Mouse (Mus musculus): ENCODE results near the gene Wnk2.
"Not testable (repeated sequence)": the region's sequence is repeated elsewhere in the genome, so short reads cannot be mapped to it uniquely, and the experiment has no call there.

Wnk2 gene

GRCm38 (mm10) chr13:49087420-49087819, 60.4 kb downstream of the Wnk2 start:
- peak; percentile 64 to 69 for DNase-seq

- DNase-seq, result no peak
Measured at GRCm38 (mm10) chr13:49086431-49086830, 61.4 kb downstream of the Wnk2 start.

- DNase-seq, result peak; percentile 54 to 74
Measured at GRCm38 (mm10) chr13:49085211-49085610, 62.6 kb downstream of the Wnk2 start.

GRCm38 (mm10) chr13:49084781-49085180, 63.0 kb downstream of the Wnk2 start:
- DNase-seq, result no peak

DNA sequence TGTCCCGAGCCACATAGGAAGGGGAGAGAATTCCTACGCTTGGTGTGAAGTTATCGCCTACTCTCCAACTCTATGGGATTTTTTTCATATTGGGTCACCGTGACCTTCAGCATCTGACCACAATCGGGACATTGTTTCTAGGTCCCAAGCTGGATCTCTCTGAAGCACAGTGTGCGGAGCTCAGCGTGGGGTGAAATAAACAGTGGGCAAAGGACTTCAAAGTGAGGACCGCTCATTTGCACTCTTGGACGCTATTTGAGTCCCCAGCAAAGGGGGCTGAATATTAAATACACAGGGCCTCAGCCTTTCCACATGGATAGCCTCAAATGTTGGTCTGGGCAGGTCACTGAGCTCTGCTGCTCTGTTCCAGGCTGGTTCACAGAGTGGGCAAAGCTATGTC, 63.9 kb downstream of the Wnk2 start:
- DNase-seq, result no peak

DNA sequence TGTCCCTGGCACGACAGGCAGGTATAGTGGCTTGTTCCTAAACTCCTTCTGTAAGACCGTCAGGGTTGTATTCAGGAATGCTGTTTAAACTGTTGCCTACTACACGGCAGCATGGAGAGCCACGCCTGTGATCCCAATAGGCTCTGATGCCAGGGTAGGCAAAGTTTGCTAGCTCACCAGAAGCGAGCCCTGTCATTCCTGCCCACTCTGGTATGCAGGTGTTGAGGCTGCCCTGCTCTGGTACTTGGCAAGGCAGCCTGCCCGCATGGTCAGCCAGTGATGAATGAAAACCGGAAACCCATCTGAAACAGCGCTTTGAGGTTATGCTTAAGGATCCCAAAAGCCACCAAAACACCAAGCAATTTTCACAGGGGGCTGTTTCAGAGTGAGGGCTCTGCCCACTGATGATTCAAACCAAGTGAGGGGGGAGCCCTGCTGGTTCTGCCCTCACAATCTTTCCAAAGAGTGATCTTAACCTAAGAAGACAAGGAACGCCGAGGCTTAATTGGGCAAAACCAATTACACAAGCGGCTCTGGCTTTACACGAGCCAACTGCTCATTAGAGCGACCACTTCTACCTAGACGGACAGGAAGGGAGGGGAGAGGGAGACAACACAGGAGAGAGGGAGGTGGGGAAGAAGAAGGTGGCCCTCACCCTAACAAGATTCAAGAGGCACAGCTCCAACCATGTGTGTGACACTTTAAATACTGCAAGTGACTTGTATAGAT, 65.5 kb downstream of the Wnk2 start:
- no peak for DNase-seq

DNA sequence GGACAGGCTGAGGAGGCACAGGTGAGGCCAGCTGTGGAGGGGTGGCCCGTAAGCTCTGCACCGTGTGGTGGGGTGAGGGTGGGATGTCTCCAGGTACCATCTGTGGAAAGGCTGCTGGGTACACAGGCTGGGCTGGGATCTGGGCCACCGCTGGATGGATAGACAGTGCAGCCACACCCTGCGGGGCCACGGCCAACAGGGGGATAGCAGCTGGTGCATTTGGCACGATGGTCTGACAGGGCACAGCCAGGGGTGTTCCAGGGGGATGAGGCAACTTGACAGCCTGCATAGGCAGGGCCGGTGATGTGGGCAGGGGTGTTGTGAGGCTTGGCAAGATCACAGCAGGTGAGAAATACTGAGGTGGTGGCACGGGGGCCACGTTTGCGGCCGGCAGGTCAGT, 71.6 kb downstream of the Wnk2 start:
- no peak for DNase-seq

DNA sequence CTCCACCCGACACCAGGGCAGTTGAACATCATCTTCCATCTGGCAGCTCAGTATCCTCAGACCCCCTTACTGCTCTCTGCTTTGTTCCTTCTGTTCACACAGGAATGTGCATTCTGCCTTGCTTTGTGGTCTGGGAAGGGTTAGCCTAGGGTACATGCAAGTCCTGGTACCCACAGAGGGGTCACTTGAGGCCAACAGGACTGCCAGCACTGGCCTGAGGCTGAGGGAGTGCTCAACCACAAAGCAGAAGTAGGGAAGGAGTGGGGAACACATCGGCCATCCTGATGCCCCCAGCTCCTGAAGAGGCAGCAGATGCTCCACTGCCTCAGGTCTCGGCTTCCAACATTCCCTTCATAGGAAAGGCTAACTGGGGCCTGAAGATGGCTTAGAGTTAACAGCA, 72.4 kb downstream of the Wnk2 start:
- no peak for DNase-seq

GRCm38 (mm10) chr13:49073295-49073694, 74.5 kb downstream of the Wnk2 start:
- DNase-seq, result no peak

DNA sequence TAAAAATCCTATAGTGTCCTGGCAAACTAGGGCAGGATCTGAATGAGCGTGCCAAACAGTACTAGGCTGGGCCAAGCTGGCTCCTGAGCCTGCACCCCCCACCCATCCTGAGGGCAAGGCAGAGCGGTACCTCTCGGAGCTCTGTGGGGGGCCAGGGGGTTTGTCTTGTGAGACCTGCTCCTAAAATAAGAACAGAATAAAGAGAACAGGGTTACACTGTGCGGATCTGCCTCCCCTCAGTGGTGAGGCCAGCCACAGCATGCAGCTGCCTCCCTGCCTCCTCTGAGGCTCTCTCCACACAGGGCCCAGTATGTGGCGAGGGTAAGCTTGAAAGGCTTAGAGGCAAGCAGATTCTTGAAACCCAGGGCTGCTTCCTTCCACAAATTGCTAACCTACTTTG, 76.0 kb downstream of the Wnk2 start:
- DNase-seq, result peak in 1 of 2 experiments; percentile 45

DNA sequence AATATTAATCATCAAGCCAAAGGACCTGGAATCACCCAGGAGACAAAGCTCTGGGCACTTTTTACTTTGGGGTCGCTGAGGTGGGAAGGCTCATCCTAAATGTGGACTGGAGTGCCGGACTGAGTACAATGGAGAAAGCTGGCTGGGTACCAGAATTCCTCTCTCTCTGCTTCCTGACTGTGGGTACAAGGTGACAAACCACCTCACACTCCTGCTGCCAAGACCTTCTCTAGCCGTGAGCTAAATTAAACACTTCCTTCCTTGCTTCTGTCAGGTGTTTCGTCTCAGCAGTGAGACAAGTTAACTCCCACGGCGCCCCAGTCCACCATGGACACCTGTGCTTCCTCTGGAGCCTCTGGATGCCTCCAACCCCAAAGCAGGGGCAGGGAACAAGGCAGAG, 77.8 kb downstream of the Wnk2 start:
- DNase-seq, result no peak

DNA sequence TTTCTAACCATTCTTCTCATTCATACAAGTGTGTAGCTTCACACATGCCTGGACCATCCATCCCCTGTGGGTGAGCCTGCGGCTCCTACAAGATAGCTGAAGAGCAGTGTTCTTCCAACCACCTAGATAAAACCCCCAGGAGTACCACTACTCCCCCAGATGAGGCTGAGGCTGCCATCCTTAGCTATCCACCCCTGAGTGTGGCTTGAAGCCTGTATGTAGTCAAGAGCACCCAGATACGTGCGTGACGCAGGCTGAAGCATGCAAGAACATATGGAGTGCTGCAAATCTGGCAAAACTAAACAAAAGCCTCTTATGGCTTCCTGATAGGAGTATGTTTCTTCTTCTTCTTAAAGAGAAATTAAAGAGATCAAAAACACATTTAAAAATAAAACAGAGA, 78.4 kb downstream of the Wnk2 start:
- no peak for DNase-seq

GRCm38 (mm10) chr13:49064257-49064656, 83.6 kb downstream of the Wnk2 start:
- no peak for DNase-seq

GRCm38 (mm10) chr13:49060456-49060855, 87.4 kb downstream of the Wnk2 start:
- DNase-seq, result no peak

DNA sequence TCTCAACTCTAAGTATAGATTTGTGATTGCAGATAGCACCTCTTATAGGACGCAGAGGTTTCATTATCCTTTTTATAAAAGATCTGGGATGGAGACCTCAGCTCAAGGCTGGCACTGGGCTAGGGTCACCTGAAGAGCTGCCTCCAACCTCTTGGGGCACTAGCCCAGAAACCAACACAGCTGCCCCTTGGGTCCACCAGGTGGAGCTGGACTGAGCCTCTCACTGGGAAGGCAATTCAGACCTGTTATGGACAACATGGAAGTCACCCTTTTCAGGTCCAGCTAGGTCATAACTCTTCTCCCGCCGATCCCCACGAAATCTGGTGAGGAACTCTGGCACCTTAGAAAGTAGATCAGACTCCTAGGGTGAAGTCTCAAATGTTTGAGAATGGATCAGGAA, 89.3 kb downstream of the Wnk2 start:
- peak; percentile 62 to 71 for DNase-seq

DNA sequence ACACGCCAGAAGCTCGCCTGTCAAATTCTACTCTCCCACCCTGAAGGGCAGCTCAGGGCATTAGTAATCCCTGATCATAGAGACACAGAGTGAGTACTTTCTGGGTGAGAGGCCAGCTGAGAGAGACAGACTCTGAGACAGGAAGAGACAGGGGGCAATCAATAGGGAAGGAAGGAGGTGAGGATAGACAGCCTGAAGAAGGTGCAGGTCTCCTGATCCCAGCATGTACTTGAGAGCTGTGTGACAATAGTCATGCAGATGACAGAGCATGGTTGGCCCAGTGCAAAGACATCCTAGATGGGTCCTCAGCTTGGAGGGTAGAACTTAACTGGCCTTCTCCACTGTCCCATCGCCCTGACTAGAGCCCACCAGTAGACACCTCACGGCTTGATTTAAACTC, 91.5 kb downstream of the Wnk2 start:
- no peak for DNase-seq

- not testable (repeated sequence) for DNase-seq
Measured at GRCm38 (mm10) chr13:49054753-49055152, 93.1 kb downstream of the Wnk2 start.

- DNase-seq, result no peak
Measured at GRCm38 (mm10) chr13:49053333-49053732, 94.5 kb downstream of the Wnk2 start.

DNA sequence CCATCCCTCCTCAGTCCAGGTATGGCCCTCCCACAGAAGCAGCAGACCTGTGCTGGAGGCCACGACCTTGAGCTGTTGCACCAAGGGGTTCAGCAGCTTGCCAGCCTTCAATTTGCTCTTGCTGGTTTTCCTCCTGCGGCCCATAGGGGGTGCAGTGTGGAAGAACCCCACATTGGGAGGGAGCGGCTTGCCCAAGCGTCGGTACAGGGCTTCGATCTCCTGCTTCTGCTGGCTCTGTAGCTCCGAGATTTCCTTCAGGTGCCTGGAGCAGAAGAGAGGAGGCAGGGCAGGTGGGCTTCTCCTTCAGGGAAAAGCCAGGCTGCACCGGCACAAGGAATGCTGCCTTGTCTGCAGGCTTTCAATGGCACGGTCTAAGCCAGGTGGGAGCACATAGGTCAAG, 95.3 kb downstream of the Wnk2 start:
- DNase-seq, result peak; percentile 38 to 42

GRCm38 (mm10) chr13:49047393-49047792, 100.4 kb downstream of the Wnk2 start:
- no peak for DNase-seq

- no peak for DNase-seq
Measured at GRCm38 (mm10) chr13:49044145-49044561, 103.7 kb downstream of the Wnk2 start.

- no peak for DNase-seq
Measured at GRCm38 (mm10) chr13:49042371-49042770, 105.4 kb downstream of the Wnk2 start.

- peak; percentile 68 to 81 for DNase-seq
Measured at GRCm38 (mm10) chr13:49036928-49037574, 110.8 kb downstream of the Wnk2 start.

DNA sequence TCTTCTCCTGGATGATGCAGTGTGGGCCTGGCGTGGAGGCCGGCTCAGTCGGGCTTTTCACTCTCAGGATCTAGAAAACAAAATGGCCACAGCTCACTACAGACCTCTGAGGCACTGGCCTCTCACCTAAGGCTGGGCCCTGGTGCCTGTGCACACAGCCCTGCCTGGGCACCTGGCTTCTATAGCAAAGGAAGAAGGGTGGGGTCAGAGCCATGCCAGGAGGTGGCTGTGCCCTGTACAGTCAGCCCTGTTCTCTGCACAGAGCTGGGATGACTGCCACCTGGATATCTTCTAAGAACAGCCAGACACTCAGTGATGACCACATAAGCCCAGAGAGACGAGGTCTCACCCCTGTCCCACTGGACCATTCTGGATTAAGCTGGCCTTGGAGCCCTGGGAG, 111.4 kb downstream of the Wnk2 start:
- DNase-seq, result no peak

DNA sequence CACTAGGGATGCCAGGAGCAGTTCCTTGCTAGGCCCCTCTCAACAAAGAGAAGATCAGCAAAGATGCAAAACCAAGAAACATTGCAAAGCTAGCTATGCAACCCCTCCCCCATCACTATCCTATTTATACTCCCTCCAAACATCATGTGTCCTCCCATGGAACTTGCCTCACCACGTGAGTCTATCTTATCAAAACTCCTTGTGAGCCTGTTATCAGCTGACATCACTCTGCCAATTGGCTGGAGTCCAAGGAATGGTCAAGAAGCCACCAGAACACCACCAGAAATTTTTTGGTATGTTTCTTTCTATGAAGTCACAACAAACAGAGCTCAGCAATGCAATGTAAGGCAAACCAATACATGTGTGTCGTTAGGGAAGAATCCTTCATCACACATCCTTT, 116.8 kb downstream of the Wnk2 start:
- no peak for DNase-seq
